Mouse (Mus musculus) spleen, postnatal 36 days (tissue): ENCODE measurements around the gene Morn3.

ENCODE experiments used
- DNase-seq, 2 experiments: peaks; one replicate each; pipeline ENCODE4 v3.0.0; 2022; ENCODE audit warnings: low spot score in 2 of 2, mixed read lengths in 1 of 2

The Morn3 gene

GRCm38 (mm10) chr5:123024965-123025573 is 21.7 kb downstream of the Morn3 start:
- peak; percentile 68 to 76 for DNase-seq

DNA sequence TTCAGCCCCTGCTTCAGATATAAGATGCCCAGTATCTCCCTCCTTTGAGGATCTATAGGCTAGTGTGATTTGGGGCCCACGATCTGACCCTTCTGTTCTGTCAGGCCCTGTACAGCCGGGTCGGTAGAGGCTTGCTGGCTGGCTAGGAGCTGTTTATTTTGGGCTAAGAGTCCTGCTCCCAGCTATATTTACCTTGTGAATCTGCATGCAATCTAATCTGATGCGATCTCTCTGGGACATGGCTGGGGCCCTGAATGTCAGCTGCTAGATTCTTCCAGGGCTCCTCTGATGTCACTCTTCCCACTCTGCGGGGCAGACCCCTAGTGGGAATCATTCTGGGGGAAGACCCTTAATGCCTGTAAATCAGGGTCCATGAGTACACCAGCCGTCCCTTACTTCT is 22.5 kb downstream of the Morn3 start:
- DNase-seq = no peak

DNA sequence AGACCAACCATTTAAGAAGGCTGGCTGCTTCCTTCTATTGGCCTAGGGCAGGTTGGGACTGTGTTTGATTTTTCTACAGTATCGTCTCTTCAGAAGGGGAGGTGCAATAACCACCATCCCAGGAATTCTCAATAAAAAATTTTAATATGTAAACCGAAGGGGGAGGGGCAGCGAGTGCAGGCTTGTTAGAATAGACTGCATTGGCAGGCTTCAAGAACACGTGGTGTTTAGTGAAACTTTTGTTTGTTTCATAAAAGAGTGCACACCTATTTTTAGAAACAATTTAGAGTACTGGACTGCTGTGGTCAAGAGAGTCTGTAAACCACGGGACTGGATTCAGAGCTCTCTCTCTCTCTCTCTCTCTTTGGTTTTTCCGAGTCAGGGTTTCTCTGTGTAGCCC is 23.8 kb downstream of the Morn3 start:
- no peak for DNase-seq

GRCm38 (mm10) chr5:123021438-123021837 is 25.4 kb downstream of the Morn3 start:
- DNase-seq = no peak

DNA sequence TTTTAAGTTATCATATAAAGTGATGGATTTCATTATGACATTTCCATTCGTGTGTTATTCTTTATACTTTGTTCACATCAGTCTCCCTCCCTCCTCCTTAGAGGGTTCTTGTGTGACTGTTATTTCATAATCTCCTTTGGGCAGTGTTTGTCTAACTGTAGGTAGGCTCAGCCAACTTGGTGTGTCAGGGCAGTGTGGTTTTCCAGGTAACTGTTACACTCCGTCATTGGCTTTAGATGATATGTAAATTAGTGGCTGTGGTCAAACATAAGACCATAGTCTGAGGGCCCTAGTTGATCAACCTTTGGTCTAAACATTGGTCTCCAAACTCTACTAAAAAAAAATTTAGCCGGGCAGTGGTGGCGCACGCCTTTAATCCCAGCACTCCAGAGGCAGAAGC is 26.4 kb downstream of the Morn3 start:
- DNase-seq = no peak

DNA sequence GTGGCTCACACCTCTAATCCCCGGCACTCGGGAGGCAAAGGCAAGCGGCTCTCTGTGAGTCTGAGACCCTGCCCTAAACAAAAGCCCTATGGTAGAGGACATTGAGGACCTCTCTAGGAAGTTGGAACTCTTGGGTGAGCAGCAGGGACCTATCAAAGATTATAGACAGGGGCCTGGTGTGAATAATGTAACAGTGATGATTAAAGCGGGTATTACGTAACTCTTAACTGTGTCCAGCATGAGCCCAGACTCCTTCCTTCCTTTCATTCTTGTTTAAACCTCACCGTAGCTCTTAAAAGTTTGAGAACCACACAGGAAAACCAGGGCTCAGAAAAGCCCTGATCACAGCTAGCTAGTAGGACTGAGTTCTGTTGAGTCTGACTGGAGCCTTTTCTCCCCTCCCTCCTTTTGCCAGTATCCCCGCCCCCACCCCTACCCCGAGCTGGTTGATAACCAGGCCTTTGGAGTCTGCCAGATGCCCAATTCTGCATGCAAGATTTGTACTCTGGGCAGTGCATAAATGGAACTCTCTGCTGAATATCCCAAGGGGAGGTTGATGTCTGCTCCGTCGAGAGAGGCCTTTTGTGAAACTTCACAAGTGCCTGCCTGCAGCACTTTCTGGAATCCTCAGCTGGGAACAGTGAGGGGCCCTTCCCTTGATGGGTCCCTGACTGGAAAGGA is 27.3 kb downstream of the Morn3 start:
- DNase-seq = no peak

GRCm38 (mm10) chr5:123017504-123017903 is 29.3 kb downstream of the Morn3 start:
- DNase-seq = no peak

- DNase-seq = peak; percentile 40 to 47
These were observed 30.9 kb downstream of the Morn3 start for GRCm38 (mm10) chr5:123015915-123016314.

DNA sequence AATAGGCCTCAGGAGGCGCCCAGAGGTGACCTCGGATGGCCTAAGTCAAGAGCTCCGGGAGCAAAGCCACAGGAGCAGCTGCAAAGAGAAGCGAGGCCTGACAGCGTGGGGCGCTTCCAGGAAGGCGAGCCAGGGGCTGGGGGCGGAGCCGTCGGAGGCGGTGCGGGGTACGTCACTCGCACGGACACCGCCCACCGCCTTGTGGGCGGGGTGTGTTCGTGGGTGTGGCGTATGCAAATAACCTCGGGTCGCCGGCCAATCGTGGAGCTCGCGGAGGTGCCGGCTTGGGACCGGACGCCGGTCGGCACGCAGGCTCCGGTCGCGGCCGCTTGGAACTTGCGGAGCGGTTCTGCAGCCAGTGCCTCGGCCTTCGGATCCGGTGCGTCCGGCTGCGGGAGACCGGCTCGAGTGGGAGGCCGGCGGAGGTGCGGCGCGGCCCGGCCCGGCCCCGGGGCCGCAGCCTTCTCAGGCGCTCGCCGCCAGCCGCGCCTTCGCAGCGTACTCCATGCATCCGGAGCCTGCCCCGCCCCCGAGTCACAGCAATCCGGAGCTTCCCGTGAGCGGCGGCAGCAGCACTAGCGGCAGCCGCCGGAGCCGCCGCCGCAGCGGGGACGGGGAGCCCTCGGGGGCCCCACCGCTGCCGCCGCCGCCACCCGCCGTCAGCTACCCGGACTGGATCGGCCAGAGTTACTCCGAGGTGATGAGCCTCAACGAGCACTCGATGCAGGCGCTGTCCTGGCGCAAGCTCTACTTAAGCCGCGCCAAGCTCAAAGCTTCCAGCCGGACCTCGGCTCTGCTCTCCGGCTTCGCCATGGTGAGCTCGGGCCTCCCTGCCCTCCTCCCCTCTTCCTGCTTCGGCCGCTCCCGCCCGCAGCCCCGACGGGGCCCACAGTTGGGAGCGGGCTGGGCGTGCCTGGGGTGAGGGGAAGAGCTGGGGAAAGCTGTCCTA is 31.8 kb downstream of the Morn3 start, which contains the start of gene Orai1:
Orai1 (plus strand) TSS at position 322 of the 949 bp plus-strand sequence.
- DNase-seq = peak; percentile 97 to 98

GRCm38 (mm10) chr5:123013599-123014315 is 33.1 kb downstream of the Morn3 start:
- peak; percentile 64 to 68 for DNase-seq

DNA sequence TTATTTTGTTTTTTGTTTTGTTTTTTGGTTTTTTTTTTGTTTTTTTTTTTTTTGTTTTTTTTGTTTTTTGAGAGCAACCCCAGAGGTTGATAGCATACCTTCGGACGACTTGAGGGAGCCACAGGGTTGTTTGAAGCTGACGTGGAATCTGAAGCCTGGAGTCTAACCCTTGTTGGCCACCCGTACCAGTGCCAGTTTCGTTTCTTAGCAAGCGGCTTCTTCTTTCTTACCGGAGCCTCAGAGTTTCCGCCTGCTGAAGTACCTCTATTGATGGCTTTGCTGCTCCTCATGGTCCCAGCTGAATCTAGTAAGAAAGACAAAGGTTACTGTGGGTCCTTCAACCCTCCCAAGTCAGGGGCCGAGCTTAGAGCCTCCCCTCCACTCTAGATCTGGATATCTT is 35.1 kb downstream of the Morn3 start:
- no peak for DNase-seq

DNA sequence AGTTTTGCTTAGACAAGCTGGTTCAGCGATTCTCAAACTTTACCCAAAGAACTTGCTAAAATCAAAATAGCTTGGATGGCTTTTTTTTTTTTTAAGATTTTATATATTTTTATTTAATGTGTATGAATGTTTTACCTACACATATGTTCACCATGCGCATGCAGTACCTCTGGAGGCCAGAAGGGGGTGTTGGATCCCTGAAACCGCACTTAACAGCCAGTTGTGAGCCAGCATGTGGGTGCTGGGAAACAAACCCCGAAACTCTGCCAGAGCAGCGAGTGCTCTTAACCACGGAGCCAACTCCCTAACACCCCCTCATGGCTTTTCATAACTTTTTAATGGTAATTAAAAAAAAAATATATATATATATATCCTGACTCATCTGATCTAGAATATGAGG is 36.0 kb downstream of the Morn3 start:
- DNase-seq = no peak

DNA sequence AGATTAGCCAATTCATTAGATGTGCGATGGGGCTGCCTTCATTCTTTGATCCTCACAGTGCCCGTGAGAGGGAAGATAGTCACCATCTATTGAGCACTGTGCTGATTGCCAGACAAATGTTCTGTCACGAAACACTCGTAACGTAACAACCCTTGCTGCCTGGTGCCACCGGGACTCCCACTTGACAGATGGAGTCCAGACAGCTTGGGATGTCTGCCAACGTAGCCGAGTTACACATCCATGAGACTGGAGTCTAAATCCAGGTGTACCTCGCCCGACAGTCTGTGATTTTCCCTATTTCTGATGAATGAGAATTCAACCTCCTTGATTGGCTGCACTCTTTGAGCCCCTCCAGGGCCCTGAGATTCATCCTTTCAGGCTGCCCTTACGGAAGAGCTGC is 36.9 kb downstream of the Morn3 start:
- no peak for DNase-seq

DNA sequence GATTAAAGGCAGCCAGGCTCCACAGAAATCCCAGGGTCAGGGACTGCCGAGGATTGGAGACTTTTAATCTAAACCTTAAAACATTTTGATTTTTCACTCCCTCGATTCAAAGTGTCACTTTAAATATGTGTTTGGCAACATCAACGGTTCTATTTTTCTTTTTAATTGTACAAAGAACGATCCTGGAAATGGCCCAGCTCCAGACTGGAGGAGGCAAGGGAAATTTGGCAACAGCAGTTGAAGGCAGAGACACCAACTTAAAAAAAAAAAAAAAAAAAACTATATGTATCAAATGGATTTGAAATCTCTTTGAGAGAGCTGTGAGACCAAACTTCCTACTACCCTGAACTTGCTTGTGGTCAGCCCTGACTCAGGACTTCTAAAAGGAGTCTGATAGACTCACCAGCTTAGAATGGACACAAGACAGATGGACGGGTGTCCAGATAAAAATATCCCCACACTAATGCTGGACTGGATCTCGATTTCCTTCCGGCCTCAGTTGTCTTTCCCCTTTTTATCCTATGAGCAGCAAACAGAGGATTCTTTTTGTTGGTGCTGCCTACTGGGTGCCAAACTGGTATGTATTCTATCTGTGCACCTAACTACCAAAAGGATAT is 37.8 kb downstream of the Morn3 start:
- no peak for DNase-seq

DNA sequence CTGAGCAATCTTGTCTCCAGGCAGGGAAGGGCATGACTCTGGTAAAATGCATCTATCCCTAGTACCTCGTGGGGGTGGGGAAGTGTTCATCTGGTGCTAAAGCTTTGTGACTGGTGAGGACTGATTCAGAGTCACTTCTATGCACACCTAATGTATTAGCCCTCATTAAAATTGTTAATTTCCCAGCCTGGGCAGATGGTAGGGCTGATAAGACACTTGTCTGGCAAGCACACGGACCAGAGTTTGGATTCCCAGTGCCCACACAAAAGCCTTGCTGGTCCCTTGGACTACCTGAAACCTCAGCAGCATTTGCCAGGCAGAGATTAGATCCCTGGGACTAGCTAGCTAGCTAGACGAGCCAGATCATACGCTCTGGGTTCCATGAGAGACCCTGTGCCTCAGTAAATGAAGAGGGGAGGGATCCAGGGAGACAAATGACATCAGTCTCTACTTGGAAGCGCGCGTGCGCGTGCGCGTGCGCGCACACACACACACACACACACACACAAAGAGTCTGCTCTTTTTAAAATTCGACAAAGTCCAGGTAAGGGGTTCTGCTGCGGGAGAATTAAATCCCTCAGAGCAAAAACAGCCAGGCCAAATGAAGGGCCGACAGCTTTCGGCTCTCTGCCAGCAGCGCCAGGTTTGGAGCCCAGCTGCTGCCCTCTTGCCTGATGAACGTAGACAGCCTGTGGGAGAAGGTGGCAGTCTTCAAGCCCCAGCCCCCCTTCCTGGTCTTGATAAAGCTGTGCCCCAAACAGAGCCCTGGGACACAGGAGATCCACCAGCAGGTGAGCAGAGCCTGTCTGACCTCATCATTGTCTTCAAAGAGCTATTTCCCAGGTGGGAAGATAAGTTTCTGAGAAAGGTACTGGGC is 40.9 kb downstream of the Morn3 start:
- no peak for DNase-seq

GRCm38 (mm10) chr5:123000901-123001300 is 45.9 kb downstream of the Morn3 start:
- DNase-seq = no peak

- DNase-seq = no peak
These were observed 49.3 kb downstream of the Morn3 start for GRCm38 (mm10) chr5:122997205-122998204.

DNA sequence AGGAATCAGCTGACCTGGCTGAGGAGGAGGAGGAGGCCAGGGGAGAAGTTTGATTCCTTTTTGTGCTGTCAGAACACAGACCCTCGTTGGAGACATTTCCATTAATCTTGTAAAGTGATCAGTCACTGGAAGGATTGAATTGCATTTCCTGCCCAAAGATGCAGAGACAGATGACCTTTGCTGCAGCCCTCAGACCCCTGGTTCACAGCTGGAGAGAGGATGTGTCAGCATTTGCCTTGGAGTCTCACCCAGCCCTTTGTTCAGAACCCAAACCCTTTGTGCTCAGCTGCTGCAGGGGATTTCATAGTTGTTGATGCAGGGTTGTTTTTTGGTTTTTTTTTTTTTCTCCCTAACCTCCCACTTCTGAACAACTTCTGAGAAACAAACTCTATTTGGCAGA is 51.9 kb downstream of the Morn3 start:
- no peak for DNase-seq

DNA sequence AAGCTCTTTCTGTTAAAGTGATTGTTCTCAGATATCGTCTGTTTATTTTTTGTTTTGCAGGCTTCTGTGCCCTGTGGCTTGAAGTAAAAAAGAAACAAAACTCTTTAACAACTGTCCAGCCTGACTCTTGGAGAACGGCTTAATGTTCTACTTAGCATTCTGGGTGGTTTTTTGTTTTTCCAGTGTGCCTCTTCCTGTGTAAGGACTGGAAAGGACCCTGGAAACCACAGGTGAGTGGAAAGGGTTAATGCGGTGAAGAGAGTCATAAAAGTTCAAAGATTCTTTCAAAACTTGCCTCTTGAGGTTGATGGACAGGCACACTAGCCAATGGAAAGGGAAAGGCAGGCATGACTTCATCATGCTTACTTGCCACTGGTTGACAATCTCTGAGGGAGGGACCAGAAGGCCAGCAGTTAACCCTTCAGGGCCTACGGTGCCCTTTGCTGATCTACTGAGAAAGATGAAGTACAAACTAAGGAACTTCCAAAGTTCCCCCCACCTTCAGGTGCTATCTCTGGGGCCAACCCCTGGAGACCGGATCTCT is 52.4 kb downstream of the Morn3 start:
- peak; percentile 80 to 82 for DNase-seq
